Mouse (Mus musculus) heart, postnatal 36 days (tissue): Measurements from ENCODE around the gene 6030458C11Rik. TPM values are rescaled to one million over a fixed set of nuclear protein-coding genes. Genes with fewer than 3 reads are reported as not detected.

Experiments used
- DNase-seq, 2 experiments: peaks; one replicate each; pipeline ENCODE4 v3.0.0; 2021 to 2022
- intact Hi-C: fragments of 180-260 bp; cut with DNase I; formaldehyde crosslinking; loops from one replicate; pipeline ENCODE4 v1.15.1; 2025
- total RNA-seq, 2 experiments: library from RNA; stranded (reverse); gene quantifications; 2 replicates each; pipeline ENCODE4 v1.2.3; 2021

6030458C11Rik gene
- 10 to 100 TPM; 12.5 to 13.7 TPM for total RNA-seq

GRCm38 (mm10) chr15:12824197-12824952, at the start of gene 6030458C11Rik, which contains the start of gene Drosha:
TSS of gene 6030458C11Rik (minus strand) at chr15:12824649.
TSS of gene Drosha (plus strand) at chr15:12824815.
- intact Hi-C loops = loop anchor here (10.0 kb wide), 1 partner anchor 830 kb away; the partner anchor contains the start of gene Sub1
- DNase-seq = peak; percentile 99

- DNase-seq = no peak
- intact Hi-C loops = no loop called here
These were observed 42.8 kb upstream of the 6030458C11Rik start for GRCm38 (mm10) chr15:12867269-12867668.

GRCm38 (mm10) chr15:12865595-12866314, 41.3 kb upstream of the 6030458C11Rik start:
- intact Hi-C loops = no loop called here
- no peak for DNase-seq

GRCm38 (mm10) chr15:12863669-12864068, 39.2 kb upstream of the 6030458C11Rik start:
- no peak for DNase-seq
- intact Hi-C loops = no loop called here

- DNase-seq = no peak
- intact Hi-C loops = no loop called here
These were observed 37.6 kb upstream of the 6030458C11Rik start for GRCm38 (mm10) chr15:12862061-12862460.

- intact Hi-C loops = no loop called here
- no peak for DNase-seq
These were observed 34.2 kb upstream of the 6030458C11Rik start for GRCm38 (mm10) chr15:12858645-12859044.

- intact Hi-C loops = no loop called here
- DNase-seq = no peak
These were observed 33.5 kb upstream of the 6030458C11Rik start for GRCm38 (mm10) chr15:12857840-12858516.

GRCm38 (mm10) chr15:12856780-12857179, 32.3 kb upstream of the 6030458C11Rik start:
- intact Hi-C loops = no loop called here
- DNase-seq = no peak

GRCm38 (mm10) chr15:12853471-12853870, 29.0 kb upstream of the 6030458C11Rik start:
- no peak for DNase-seq
- intact Hi-C loops = no loop called here

GRCm38 (mm10) chr15:12849373-12849772, 24.9 kb upstream of the 6030458C11Rik start:
- intact Hi-C loops = no loop called here
- DNase-seq = no peak

- intact Hi-C loops = no loop called here
- DNase-seq = no peak
These were observed 23.9 kb upstream of the 6030458C11Rik start for GRCm38 (mm10) chr15:12848196-12848975.

GRCm38 (mm10) chr15:12842833-12843232, 18.4 kb upstream of the 6030458C11Rik start:
- DNase-seq = no peak
- intact Hi-C loops = no loop called here

GRCm38 (mm10) chr15:12840737-12841136, 16.3 kb upstream of the 6030458C11Rik start:
- intact Hi-C loops = no loop called here
- no peak for DNase-seq

GRCm38 (mm10) chr15:12834231-12834630, 9.8 kb upstream of the 6030458C11Rik start:
- no peak for DNase-seq
- intact Hi-C loops = no loop called here

- DNase-seq = no peak
- intact Hi-C loops = no loop called here
These were observed 8.9 kb upstream of the 6030458C11Rik start for GRCm38 (mm10) chr15:12833385-12833784.

- intact Hi-C loops = no loop called here
- DNase-seq = no peak
These were observed 8.2 kb upstream of the 6030458C11Rik start for GRCm38 (mm10) chr15:12832599-12832998.

GRCm38 (mm10) chr15:12829878-12830277, 5.4 kb upstream of the 6030458C11Rik start:
- intact Hi-C loops = loop anchor here (10.0 kb wide), 1 partner anchor 835 kb away; the partner anchor contains the start of gene Sub1
- no peak for DNase-seq

- DNase-seq = no peak
- intact Hi-C loops = loop anchor here (10.0 kb wide), 1 partner anchor 831 kb away; the partner anchor contains the start of gene Sub1
These were observed 959 bp upstream of the 6030458C11Rik start for GRCm38 (mm10) chr15:12825408-12825807.

GRCm38 (mm10) chr15:12824965-12825364, 516 bp upstream of the 6030458C11Rik start:
- DNase-seq = no peak
- intact Hi-C loops = loop anchor here (10.0 kb wide), 1 partner anchor 830 kb away; the partner anchor contains the start of gene Sub1
